Mouse (Mus musculus): ENCODE measurements around the gene Pifo. TPM values are rescaled to one million over a fixed set of nuclear protein-coding genes. Genes with fewer than 3 reads are reported as not detected.
"Not testable (repeated sequence)": the region's sequence is repeated elsewhere in the genome, so short reads cannot be mapped to it uniquely, and the experiment has no call there.

Pifo gene
- polyA plus RNA-seq, 1 experiment = not detected

DNA sequence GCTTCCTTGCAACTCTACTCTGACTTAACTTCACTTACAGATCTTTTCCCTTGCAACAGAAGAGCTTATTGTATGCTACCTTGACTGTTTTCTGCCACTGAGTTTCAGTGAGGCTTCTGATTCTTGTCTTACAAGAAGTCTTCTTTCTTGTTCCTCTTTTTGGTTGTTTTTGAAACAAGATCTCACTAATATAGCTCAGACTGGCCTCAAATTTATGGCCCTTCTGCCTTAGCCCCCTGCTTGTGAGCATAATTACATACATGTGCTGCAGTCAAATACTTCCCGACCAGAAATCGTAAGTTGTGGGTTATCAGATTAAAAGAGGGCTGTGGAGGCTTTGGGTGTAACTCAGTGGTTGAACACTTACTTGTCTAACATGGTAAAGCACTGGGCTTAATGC is 19.7 kb downstream of the Pifo start:
- no peaks in the 10 kb centered on the region for H3K27me3 ChIP-seq (replicated peaks)
- no peak for TF ChIP-seq FLI1 (IDR thresholded peaks at IDR 0.05; ENCODE audit: low read length)
- no peak for TF ChIP-seq GATA1 (IDR thresholded peaks at IDR 0.05; ENCODE audit: borderline replicate concordance, low read length)
- peaks cover 5% of the 10 kb centered on the region; the same call in 1 of the 2 replicates for H3K4me1 ChIP-seq
- H3K36me3 ChIP-seq (replicated peaks; ENCODE audit: low read length) = no peaks in the 10 kb centered on the region
- H3K4me3 ChIP-seq (replicated peaks) = no peak overlapping the region
- no peaks in the 10 kb centered on the region for H3K9me3 ChIP-seq

DNA sequence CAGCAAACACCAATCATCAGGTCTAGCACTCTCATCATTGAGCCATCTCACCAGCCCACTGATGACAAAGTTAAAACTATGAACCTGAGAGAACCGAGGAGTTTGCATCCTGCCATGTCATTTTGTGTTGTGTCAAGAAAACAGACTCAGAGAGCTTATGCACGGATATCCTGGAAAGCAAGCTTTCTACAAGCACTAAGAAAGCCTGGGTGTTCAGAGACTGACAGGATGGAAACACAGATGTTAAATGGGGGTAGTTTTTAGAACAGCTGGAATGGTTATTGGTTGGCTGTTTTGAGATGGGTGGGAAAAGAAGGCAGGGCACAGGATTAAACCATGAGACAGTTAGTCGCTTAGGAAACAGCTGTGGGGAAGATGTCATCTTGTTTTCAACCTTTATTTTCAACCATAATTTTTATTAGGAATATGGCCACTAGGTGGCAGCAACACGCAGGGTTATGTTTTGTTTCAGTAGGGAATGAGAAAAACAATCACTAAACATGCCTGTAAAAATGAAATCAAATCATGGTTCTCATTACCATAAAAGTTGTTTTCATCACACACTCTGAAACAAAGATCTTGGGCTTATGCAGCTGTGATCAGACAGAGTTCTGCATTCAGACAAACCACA is 22.7 kb downstream of the Pifo start:
- Histone ChIP-seq H3K27me3 (replicated peaks) (no peaks in the 10 kb centered on the region), H3K9me3 (no peaks in the 10 kb centered on the region), H3K36me3 (replicated peaks; ENCODE audit: low read length) (no peaks in the 10 kb centered on the region), H3K4me1 (peaks cover 5% of the 10 kb centered on the region; the same call in 1 of the 2 replicates), H3K4me3 (replicated peaks) (no peak overlapping the region)
- TF ChIP-seq FLI1 (IDR thresholded peaks at IDR 0.05; ENCODE audit: low read length) = no peak
- TF ChIP-seq GATA1 (IDR thresholded peaks at IDR 0.05; ENCODE audit: borderline replicate concordance, low read length) = no peak

DNA sequence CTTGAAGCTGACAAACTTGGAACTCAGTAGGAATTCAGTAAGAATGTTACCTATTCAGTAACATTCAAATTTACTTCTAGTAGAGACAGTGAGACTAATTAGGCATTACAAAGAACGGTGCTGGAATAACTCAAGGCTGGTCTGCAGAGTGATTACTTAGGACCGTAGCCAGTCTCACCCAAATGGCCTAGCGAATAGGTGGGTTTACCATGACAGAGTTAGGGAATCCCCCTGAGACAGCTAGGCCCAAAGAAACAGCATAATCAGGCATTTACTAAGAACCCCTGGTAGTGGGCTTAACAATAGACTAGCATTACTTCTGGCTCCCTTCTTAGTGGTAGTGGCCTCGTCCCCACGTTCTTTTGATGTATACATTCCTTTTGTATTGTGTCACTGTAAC is 24.8 kb downstream of the Pifo start:
- not testable (repeated sequence) for H3K4me3 ChIP-seq (replicated peaks); H3K4me1 ChIP-seq; H3K27me3 ChIP-seq (replicated peaks); H3K36me3 ChIP-seq (replicated peaks; ENCODE audit: low read length); H3K9me3 ChIP-seq

DNA sequence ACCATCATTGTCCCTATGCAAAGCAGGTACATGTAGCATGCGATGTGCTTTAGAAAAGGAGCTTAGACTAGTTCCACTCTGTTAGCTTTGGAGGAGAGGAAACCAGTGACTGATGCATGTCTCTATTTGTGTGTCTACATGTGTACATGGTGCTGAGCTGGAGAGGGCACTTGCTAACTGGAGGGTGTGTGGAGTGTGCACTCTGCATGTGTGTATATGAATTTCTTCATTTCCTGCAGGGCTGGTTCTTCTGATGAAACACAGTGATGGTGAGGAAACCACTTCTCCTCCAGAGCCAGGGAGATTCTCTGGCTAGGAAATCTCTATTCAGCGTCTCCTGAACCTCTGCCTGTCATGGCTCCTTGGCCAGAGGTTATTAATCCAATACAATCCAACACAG is 40.3 kb downstream of the Pifo start:
- Histone ChIP-seq H3K36me3 (replicated peaks; ENCODE audit: low read length) (peaks cover 22% of the 10 kb centered on the region), H3K4me1 (peaks cover 40% of the 10 kb centered on the region), H3K9me3 (no peaks in the 10 kb centered on the region), H3K4me3 (replicated peaks) (peak overlapping the region; percentile 9), H3K27me3 (replicated peaks) (no peaks in the 10 kb centered on the region)
- no peak for TF ChIP-seq GATA1 (IDR thresholded peaks at IDR 0.05; ENCODE audit: borderline replicate concordance, low read length)
- TF ChIP-seq FLI1 (IDR thresholded peaks at IDR 0.05; ENCODE audit: low read length) = no peak

DNA sequence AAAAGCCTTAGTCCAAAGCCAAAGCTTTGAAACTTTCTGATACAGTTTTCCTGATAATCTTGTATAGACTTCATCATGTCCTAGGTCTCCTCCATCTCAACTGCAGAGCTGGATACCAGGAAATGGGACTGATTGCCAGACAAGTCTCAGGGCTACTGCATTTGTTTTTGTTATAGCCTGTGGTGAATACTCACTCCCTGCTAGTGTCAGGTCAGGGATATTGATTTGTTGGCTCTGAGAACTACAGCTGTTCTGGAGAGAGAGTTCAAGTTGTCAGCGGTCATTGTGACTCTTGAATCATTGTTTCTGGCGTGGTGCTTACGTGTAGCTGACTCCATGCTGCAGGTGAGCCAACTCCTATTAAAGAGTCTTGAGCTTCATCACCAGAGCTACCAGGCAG is 41.0 kb downstream of the Pifo start, which contains the start of gene Ovgp1:
Gene Ovgp1 (plus strand): TSS at position 301 of the 400 bp plus-strand sequence.
- H3K9me3 ChIP-seq = no peaks in the 10 kb centered on the region
- H3K4me1 ChIP-seq = peaks cover 40% of the 10 kb centered on the region
- H3K27me3 ChIP-seq (replicated peaks) = no peaks in the 10 kb centered on the region
- TF ChIP-seq GATA1 (IDR thresholded peaks at IDR 0.05; ENCODE audit: borderline replicate concordance, low read length) (no peak), FLI1 (IDR thresholded peaks at IDR 0.05; ENCODE audit: low read length) (no peak)
- peak within 1 kb of the TSS; percentile 9 for H3K4me3 ChIP-seq (replicated peaks)
- H3K36me3 ChIP-seq (replicated peaks; ENCODE audit: low read length) = peaks cover 29% of the 10 kb centered on the region

DNA sequence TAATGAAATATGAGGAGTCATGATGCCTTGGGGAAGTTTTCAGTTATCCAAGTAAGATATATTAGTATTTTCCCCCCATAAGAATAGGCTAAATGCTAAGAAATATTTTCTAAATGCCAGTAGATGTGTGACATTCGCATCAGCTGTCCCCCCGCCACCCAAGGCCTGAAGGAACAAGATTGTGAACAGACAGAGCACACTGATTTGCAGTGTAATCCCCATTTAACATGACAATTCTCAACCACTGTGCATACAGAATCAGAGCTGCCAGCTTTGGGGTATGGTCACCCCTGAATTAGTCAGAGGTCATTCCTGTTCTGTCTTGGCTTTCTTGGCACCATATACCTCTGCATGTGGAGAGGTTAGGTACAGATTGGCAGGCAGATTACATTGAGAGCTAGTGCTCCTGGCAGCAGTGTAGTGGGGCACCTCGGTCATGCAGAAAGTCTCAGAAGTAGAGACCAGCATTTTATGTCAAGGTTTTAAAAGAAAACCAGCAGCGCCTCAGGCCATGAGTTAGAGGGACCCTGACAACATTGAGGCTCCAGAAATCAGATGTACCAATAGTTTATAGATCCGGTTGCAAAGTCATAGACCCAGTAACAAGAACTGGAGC is 42.5 kb downstream of the Pifo start:
- TF ChIP-seq GATA1 (IDR thresholded peaks at IDR 0.05; ENCODE audit: borderline replicate concordance, low read length) = no peak
- TF ChIP-seq FLI1 (IDR thresholded peaks at IDR 0.05; ENCODE audit: low read length) = no peak
- peaks cover 33% of the 10 kb centered on the region for H3K4me1 ChIP-seq
- no peaks in the 10 kb centered on the region for H3K9me3 ChIP-seq
- H3K36me3 ChIP-seq (replicated peaks; ENCODE audit: low read length) = peaks cover 44% of the 10 kb centered on the region
- H3K4me3 ChIP-seq (replicated peaks) = no peak overlapping the region
- H3K27me3 ChIP-seq (replicated peaks) = no peaks in the 10 kb centered on the region

DNA sequence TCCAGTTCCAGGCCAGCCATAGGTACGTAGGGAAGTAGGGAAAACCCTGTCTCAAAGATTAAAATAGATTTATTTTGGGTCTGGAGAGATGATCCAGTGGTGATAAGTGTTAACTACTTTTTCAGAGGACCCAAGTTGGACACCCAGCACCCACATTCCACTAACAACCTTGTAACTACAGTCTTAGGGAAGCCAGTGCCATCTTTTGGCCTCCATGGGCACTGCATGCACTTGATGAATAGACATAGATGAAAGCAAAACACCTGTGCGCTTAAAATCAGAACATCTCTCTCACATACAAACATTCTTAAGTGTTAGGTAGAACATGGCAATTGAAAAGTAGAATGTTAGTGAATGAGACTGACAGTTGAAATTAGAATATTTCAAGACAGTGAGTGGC is 53.7 kb downstream of the Pifo start:
- Histone ChIP-seq H3K27me3 (replicated peaks) (no peaks in the 10 kb centered on the region), H3K4me3 (replicated peaks) (peak overlapping the region; percentile 50), H3K4me1 (peaks cover 57% of the 10 kb centered on the region), H3K9me3 (no peaks in the 10 kb centered on the region), H3K36me3 (replicated peaks; ENCODE audit: low read length) (peaks cover 79% of the 10 kb centered on the region)
- TF ChIP-seq FLI1 (IDR thresholded peaks at IDR 0.05; ENCODE audit: low read length) (no peak), GATA1 (IDR thresholded peaks at IDR 0.05; ENCODE audit: borderline replicate concordance, low read length) (no peak)

DNA sequence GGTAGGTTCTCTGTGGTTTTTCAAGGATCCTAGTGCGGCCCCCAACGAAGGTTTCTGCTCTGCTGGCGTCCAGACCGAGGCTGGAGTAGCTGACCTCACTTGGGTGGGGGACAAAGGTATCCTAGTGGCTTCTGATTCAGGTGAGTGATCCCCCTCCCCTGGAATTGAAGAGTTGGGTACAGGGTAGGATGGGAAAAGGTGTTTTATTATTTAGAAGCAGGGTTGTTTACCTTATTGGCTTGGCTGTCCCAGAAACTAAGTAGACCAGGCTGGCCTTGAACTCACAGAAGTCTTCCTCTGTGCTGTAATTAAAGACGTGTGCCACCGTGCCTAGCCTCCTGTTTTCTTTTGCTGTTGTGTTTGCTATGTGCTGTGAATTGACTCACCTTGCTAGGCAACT is 54.4 kb downstream of the Pifo start, which contains the start of gene Atp5f1:
Gene Atp5f1 (minus strand): TSS at position 101 of the 400 bp plus-strand sequence.
- peaks cover 79% of the 10 kb centered on the region for H3K36me3 ChIP-seq (replicated peaks; ENCODE audit: low read length)
- H3K27me3 ChIP-seq (replicated peaks) = no peaks in the 10 kb centered on the region
- peak within 1 kb of the TSS; percentile 99 for H3K4me3 ChIP-seq (replicated peaks)
- peaks cover 60% of the 10 kb centered on the region for H3K4me1 ChIP-seq
- no peaks in the 10 kb centered on the region for H3K9me3 ChIP-seq
- TF ChIP-seq FLI1 (IDR thresholded peaks at IDR 0.05; ENCODE audit: low read length) (no peak), GATA1 (IDR thresholded peaks at IDR 0.05; ENCODE audit: borderline replicate concordance, low read length) (no peak)

DNA sequence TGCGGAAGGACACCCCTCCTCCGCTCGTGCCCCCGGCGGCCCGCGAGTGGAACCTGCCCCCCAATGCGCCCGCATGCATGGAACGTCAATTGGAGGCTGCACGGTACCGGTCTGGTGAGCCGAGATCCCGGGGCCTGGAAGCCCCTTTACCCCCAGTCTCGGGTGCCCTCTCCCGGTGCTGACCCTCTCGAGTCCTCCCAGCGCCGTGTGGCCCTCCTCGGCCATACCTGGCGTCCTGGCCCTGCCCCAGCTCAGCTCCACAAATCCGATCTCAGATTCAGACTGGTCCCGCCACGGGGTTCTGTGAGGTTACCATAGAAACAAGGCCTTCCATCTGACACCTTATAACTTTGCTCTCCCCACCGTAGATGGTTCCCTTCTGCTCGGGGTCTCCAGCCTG is 54.9 kb downstream of the Pifo start:
- Histone ChIP-seq H3K4me3 (replicated peaks) (peak overlapping the region; percentile 99), H3K36me3 (replicated peaks; ENCODE audit: low read length) (peaks cover 79% of the 10 kb centered on the region), H3K4me1 (peaks cover 64% of the 10 kb centered on the region), H3K27me3 (replicated peaks) (no peaks in the 10 kb centered on the region), H3K9me3 (no peaks in the 10 kb centered on the region)
- TF ChIP-seq GATA1 (IDR thresholded peaks at IDR 0.05; ENCODE audit: borderline replicate concordance, low read length) (no peak), FLI1 (IDR thresholded peaks at IDR 0.05; ENCODE audit: low read length) (no peak)

DNA sequence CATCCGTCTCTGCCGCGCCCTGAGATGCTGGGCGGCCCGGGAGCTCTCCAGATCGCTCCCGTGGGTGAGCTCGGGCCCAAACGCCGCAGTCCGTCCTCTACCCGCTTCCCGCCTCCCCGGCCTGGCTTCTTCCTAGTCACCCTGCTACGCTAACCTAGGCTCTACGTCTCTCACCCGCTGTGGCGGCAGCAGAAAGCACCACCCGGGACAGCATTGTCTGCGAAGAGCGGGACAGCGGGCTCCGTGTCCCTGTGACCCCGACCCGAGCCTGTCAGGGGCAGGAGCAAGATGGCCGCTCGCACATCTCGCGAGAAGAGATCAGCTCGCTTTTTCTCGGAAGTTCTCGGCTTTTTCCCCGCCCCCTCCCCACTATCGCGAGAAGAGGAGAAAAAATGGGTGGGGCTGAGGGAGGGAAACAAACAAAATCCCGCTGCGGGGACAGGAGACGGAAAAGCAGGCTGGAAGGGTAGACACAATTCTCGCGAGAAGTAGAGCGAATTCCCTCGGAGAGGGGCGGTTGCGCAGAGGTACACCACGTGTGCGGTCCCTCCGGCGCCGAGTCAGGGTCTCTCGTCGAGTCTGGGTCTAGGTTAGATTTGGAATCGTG is 55.4 kb downstream of the Pifo start, which contains the start of gene Wdr77:
Gene Wdr77 (plus strand): TSS at position 396 of the 607 bp plus-strand sequence.
- no peak for TF ChIP-seq GATA1 (IDR thresholded peaks at IDR 0.05; ENCODE audit: borderline replicate concordance, low read length)
- 0 out of 2 replicates have a peak, but pooled peaks have one; percentile 38 for TF ChIP-seq FLI1 (IDR thresholded peaks at IDR 0.05; ENCODE audit: low read length)
- Histone ChIP-seq H3K9me3 (no peaks in the 10 kb centered on the region), H3K36me3 (replicated peaks; ENCODE audit: low read length) (peaks cover 79% of the 10 kb centered on the region), H3K4me3 (replicated peaks) (peak within 1 kb of the TSS; percentile 99), H3K4me1 (peaks cover 67% of the 10 kb centered on the region), H3K27me3 (replicated peaks) (no peaks in the 10 kb centered on the region)
